Mouse (Mus musculus): ENCODE measurements around the gene Catsper3. TPM values are rescaled to one million over a fixed set of nuclear protein-coding genes. Genes with fewer than 3 reads are reported as not detected.

Gene Catsper3
- total and polyA plus RNA-seq, 3 experiments, result not detected

- TF ChIP-seq TAL1 (conservative IDR thresholded peaks at IDR 0.05; ENCODE audit: low read depth, low read length), result no peak
- no peak for TF ChIP-seq GATA2 (IDR thresholded peaks at IDR 0.05; ENCODE audit: borderline replicate concordance, low read depth, low read length)
- TF ChIP-seq POLR2AphosphoS5 (IDR thresholded peaks at IDR 0.05; ENCODE audit: insufficient replicate concordance, low read depth, low read length), result no peak
- no peak for TF ChIP-seq GATA1 (IDR thresholded peaks at IDR 0.05; ENCODE audit: borderline replicate concordance, low read length)
- no peak for TF ChIP-seq CTCF (IDR thresholded peaks at IDR 0.05; ENCODE audit: low read depth, low read length)
- DNase-seq (ENCODE audit: low spot score), result no peak
- H3K27me3 ChIP-seq (ENCODE audit: insufficient read depth, low read length), result peaks cover 50% of the 10 kb centered on the region
- ATAC-seq (ENCODE audit: extremely low read depth, insufficient number of reproducible peaks, low FRiP score, poor library complexity, severe bottlenecking), result no peak
- H3K36me3 ChIP-seq (replicated peaks), result no peaks in the 10 kb centered on the region
- no peaks in the 10 kb centered on the region; the same call in 1 of the 2 replicates for H3K9me3 ChIP-seq (replicated peaks)
- no peak overlapping the region for H3K4me3 ChIP-seq (ENCODE audit: low read depth, low read length)
- no peaks in the 10 kb centered on the region for H3K4me1 ChIP-seq (ENCODE audit: insufficient read depth, low read depth, low read length)
Measured at GRCm38 (mm10) chr13:55832602-55833001, 48.2 kb downstream of the Catsper3 start.

- Histone ChIP-seq H3K36me3 (replicated peaks) (no peaks in the 10 kb centered on the region), H3K27me3 (ENCODE audit: insufficient read depth, low read length) (peaks cover 37% of the 10 kb centered on the region), H3K9me3 (replicated peaks) (no peaks in the 10 kb centered on the region; the same call in 1 of the 2 replicates), H3K4me1 (ENCODE audit: insufficient read depth, low read depth, low read length) (no peaks in the 10 kb centered on the region), H3K4me3 (ENCODE audit: low read depth, low read length) (no peak overlapping the region)
- no peak for TF ChIP-seq TAL1 (conservative IDR thresholded peaks at IDR 0.05; ENCODE audit: low read depth, low read length)
- no peak for TF ChIP-seq CTCF (IDR thresholded peaks at IDR 0.05; ENCODE audit: low read depth, low read length)
- TF ChIP-seq POLR2AphosphoS5 (IDR thresholded peaks at IDR 0.05; ENCODE audit: insufficient replicate concordance, low read depth, low read length), result no peak
- TF ChIP-seq GATA1 (IDR thresholded peaks at IDR 0.05; ENCODE audit: borderline replicate concordance, low read length), result no peak
- TF ChIP-seq GATA2 (IDR thresholded peaks at IDR 0.05; ENCODE audit: borderline replicate concordance, low read depth, low read length), result no peak
- DNase-seq (ENCODE audit: low spot score) (no peak), ATAC-seq (ENCODE audit: extremely low read depth, insufficient number of reproducible peaks, low FRiP score, poor library complexity, severe bottlenecking) (no peak)
Measured at GRCm38 (mm10) chr13:55833921-55834320, 49.6 kb downstream of the Catsper3 start.

- no peak for ATAC-seq (ENCODE audit: extremely low read depth, insufficient number of reproducible peaks, low FRiP score, poor library complexity, severe bottlenecking)
- no peak for DNase-seq (ENCODE audit: low spot score)
- no peaks in the 10 kb centered on the region for H3K4me1 ChIP-seq (ENCODE audit: insufficient read depth, low read depth, low read length)
- H3K27me3 ChIP-seq (ENCODE audit: insufficient read depth, low read length), result peaks cover 33% of the 10 kb centered on the region
- TF ChIP-seq GATA2 (IDR thresholded peaks at IDR 0.05; ENCODE audit: borderline replicate concordance, low read depth, low read length), result no peak
- no peak for TF ChIP-seq TAL1 (conservative IDR thresholded peaks at IDR 0.05; ENCODE audit: low read depth, low read length)
- TF ChIP-seq GATA1 (IDR thresholded peaks at IDR 0.05; ENCODE audit: borderline replicate concordance, low read length), result no peak
- TF ChIP-seq CTCF (IDR thresholded peaks at IDR 0.05; ENCODE audit: low read depth, low read length), result no peak
- TF ChIP-seq POLR2AphosphoS5 (IDR thresholded peaks at IDR 0.05; ENCODE audit: insufficient replicate concordance, low read depth, low read length), result no peak
- no peaks in the 10 kb centered on the region for H3K36me3 ChIP-seq (replicated peaks)
- H3K9me3 ChIP-seq (replicated peaks), result no peaks in the 10 kb centered on the region; the same call in 1 of the 2 replicates
- H3K4me3 ChIP-seq (ENCODE audit: low read depth, low read length), result no peak overlapping the region
Measured at GRCm38 (mm10) chr13:55834667-55835066, 50.3 kb downstream of the Catsper3 start.

- H3K4me3 ChIP-seq (ENCODE audit: low read depth, low read length), result no peak overlapping the region
- DNase-seq (ENCODE audit: low spot score) (no peak), ATAC-seq (ENCODE audit: extremely low read depth, insufficient number of reproducible peaks, low FRiP score, poor library complexity, severe bottlenecking) (no peak)
- H3K4me1 ChIP-seq (ENCODE audit: insufficient read depth, low read depth, low read length), result no peaks in the 10 kb centered on the region
- H3K27me3 ChIP-seq (ENCODE audit: insufficient read depth, low read length), result peaks cover 24% of the 10 kb centered on the region; the same call in 1 of the 2 replicates
- no peaks in the 10 kb centered on the region; the same call in 1 of the 2 replicates for H3K9me3 ChIP-seq (replicated peaks)
- TF ChIP-seq GATA1 (IDR thresholded peaks at IDR 0.05; ENCODE audit: borderline replicate concordance, low read length), result no peak
- no peak for TF ChIP-seq GATA2 (IDR thresholded peaks at IDR 0.05; ENCODE audit: borderline replicate concordance, low read depth, low read length)
- no peak for TF ChIP-seq CTCF (IDR thresholded peaks at IDR 0.05; ENCODE audit: low read depth, low read length)
- TF ChIP-seq POLR2AphosphoS5 (IDR thresholded peaks at IDR 0.05; ENCODE audit: insufficient replicate concordance, low read depth, low read length), result no peak
- TF ChIP-seq TAL1 (conservative IDR thresholded peaks at IDR 0.05; ENCODE audit: low read depth, low read length), result no peak
- H3K36me3 ChIP-seq (replicated peaks), result no peaks in the 10 kb centered on the region
Measured at GRCm38 (mm10) chr13:55835548-55836097, 51.3 kb downstream of the Catsper3 start.

GRCm38 (mm10) chr13:55836142-55836625 lies 51.8 kb downstream of the Catsper3 start, which contains the start of gene Pitx1:
Pitx1 (minus strand) TSS chr13:55836192.
- no peaks in the 10 kb centered on the region for H3K4me1 ChIP-seq (ENCODE audit: insufficient read depth, low read depth, low read length)
- no peaks in the 10 kb centered on the region for H3K9me3 ChIP-seq (replicated peaks)
- H3K27me3 ChIP-seq (ENCODE audit: insufficient read depth, low read length), result peaks cover 20% of the 10 kb centered on the region; the same call in 1 of the 2 replicates
- H3K4me3 ChIP-seq (ENCODE audit: low read depth, low read length), result no peak within 1 kb of the TSS
- no peak for TF ChIP-seq GATA2 (IDR thresholded peaks at IDR 0.05; ENCODE audit: borderline replicate concordance, low read depth, low read length)
- TF ChIP-seq POLR2AphosphoS5 (IDR thresholded peaks at IDR 0.05; ENCODE audit: insufficient replicate concordance, low read depth, low read length), result no peak
- no peak for TF ChIP-seq GATA1 (IDR thresholded peaks at IDR 0.05; ENCODE audit: borderline replicate concordance, low read length)
- TF ChIP-seq TAL1 (conservative IDR thresholded peaks at IDR 0.05; ENCODE audit: low read depth, low read length), result no peak
- no peak for TF ChIP-seq CTCF (IDR thresholded peaks at IDR 0.05; ENCODE audit: low read depth, low read length)
- no peaks in the 10 kb centered on the region for H3K36me3 ChIP-seq (replicated peaks)
- DNase-seq (ENCODE audit: low spot score) (no peak), ATAC-seq (ENCODE audit: extremely low read depth, insufficient number of reproducible peaks, low FRiP score, poor library complexity, severe bottlenecking) (no peak)
